Mouse (Mus musculus) neural tube, embryonic 11.5 days (tissue): Measurements from ENCODE around the gene Apon. TPM values are rescaled to one million over a fixed set of nuclear protein-coding genes. Genes with fewer than 3 reads are reported as not detected.

ENCODE experiments used
- polyA plus RNA-seq: library from polyadenylated mRNA; unstranded; fragments of >200 nt; fragmentation: Nextera tagmentation; extraction: Ambion mirVana; gene quantifications from 2 replicates; pipeline ENCODE4 v1.2.1, GENCODE M21; 2014

Apon gene
- polyA plus RNA-seq, 1 experiment from 2014 or later: 0.99 TPM

Other genes with a start within 250 kb of the Apon start
- gene Hsd17b6, start 246.5 kb upstream of the Apon start, polyA plus RNA-seq: not detected in 2 replicates
- gene Prim1, start 238.9 kb upstream of the Apon start, polyA plus RNA-seq: 85.0 and 91.4 TPM in 2 replicates
- 854 and 893 TPM in 2 replicates for gene Naca, start 218.5 kb upstream of the Apon start, polyA plus RNA-seq
- gene Ptges3, start 195.1 kb upstream of the Apon start, polyA plus RNA-seq: 584 and 611 TPM in 2 replicates
- gene Atp5b, start 170.8 kb upstream of the Apon start, polyA plus RNA-seq: 2,381 and 2,418 TPM in 2 replicates
- 20.3 and 23.5 TPM in 2 replicates for gene Baz2a, start 162.5 kb upstream of the Apon start, polyA plus RNA-seq
- 17.9 and 19.9 TPM in 2 replicates for gene Rbms2, start 73.8 kb upstream of the Apon start, polyA plus RNA-seq
- gene Gls2, start 59.6 kb upstream of the Apon start, polyA plus RNA-seq: 1.2 and 1.5 TPM in 2 replicates
- gene Spryd4, start 42.3 kb upstream of the Apon start, polyA plus RNA-seq: 26.2 and 28.0 TPM in 2 replicates
- gene Mip, start 28.3 kb upstream of the Apon start, polyA plus RNA-seq: not detected in 2 replicates
- gene Timeless, start 22.0 kb upstream of the Apon start, polyA plus RNA-seq: 58.7 and 61.2 TPM in 2 replicates
- not detected in 2 replicates for gene Apof, start 14.6 kb downstream of the Apon start, polyA plus RNA-seq
- 15.2 and 17.2 TPM in 2 replicates for gene Stat2, start 16.5 kb downstream of the Apon start, polyA plus RNA-seq
- not detected in 2 replicates for gene Il23a, start 44.7 kb downstream of the Apon start, polyA plus RNA-seq
- 33.3 and 35.2 TPM in 2 replicates for gene Pan2, start 49.2 kb downstream of the Apon start, polyA plus RNA-seq
- gene Cnpy2, start 68.4 kb downstream of the Apon start, polyA plus RNA-seq: 248 and 261 TPM in 2 replicates
- 266 and 284 TPM in 2 replicates for gene Cs, start 83.6 kb downstream of the Apon start, polyA plus RNA-seq
- 19.0 and 24.1 TPM in 2 replicates for gene Coq10a, start 114.9 kb downstream of the Apon start, polyA plus RNA-seq
- 9.5 and 10.4 TPM in 2 replicates for gene Ankrd52, start 123.0 kb downstream of the Apon start, polyA plus RNA-seq
- gene Slc39a5, start 147.1 kb downstream of the Apon start, polyA plus RNA-seq: not detected in 2 replicates
- gene Nabp2, start 157.4 kb downstream of the Apon start, polyA plus RNA-seq: 115 and 127 TPM in 2 replicates
- gene Rnf41, start 157.6 kb downstream of the Apon start, polyA plus RNA-seq: 43.5 and 46.8 TPM in 2 replicates
- 124 and 125 TPM in 2 replicates for gene Smarcc2, start 205.2 kb downstream of the Apon start, polyA plus RNA-seq
- 776 and 804 TPM in 2 replicates for gene Myl6, start 240.0 kb downstream of the Apon start, polyA plus RNA-seq
- gene Myl6b, start 244.6 kb downstream of the Apon start, polyA plus RNA-seq: 2.4 and 3.5 TPM in 2 replicates